Mouse (Mus musculus) MEL-GATA-1-ER (cell line): ENCODE data around the gene Frmd6.

ENCODE experiments used
- DNase-seq: peaks from one replicate; pipeline ENCODE4 v3.0.0-alpha.2; 2012; ENCODE audit warnings: low read depth; ENCODE audit errors: extremely low read depth

The Frmd6 gene

GRCm38 (mm10) chr12:70824729-70825650, at the start of gene Frmd6:
Gene Frmd6, plus strand, starts transcription at chr12:70825514.
- peak; percentile 55 for DNase-seq

GRCm38 (mm10) chr12:70775609-70776008, 49.7 kb upstream of the Frmd6 start:
- DNase-seq, result no peak

GRCm38 (mm10) chr12:70776683-70777082, 48.6 kb upstream of the Frmd6 start:
- DNase-seq, result no peak

GRCm38 (mm10) chr12:70777466-70777865, 47.8 kb upstream of the Frmd6 start:
- no peak for DNase-seq

- DNase-seq, result no peak
These were observed 47.4 kb upstream of the Frmd6 start for GRCm38 (mm10) chr12:70777866-70778265.

- DNase-seq, result no peak
These were observed 47.0 kb upstream of the Frmd6 start for GRCm38 (mm10) chr12:70778271-70778670.

GRCm38 (mm10) chr12:70778724-70779123, 46.6 kb upstream of the Frmd6 start:
- DNase-seq, result no peak

GRCm38 (mm10) chr12:70783049-70783448, 42.3 kb upstream of the Frmd6 start:
- DNase-seq, result no peak

GRCm38 (mm10) chr12:70783475-70784239, 41.7 kb upstream of the Frmd6 start:
- no peak for DNase-seq

GRCm38 (mm10) chr12:70784240-70784705, 41.0 kb upstream of the Frmd6 start:
- no peak for DNase-seq

GRCm38 (mm10) chr12:70789341-70789740, 36.0 kb upstream of the Frmd6 start:
- DNase-seq, result no peak

- DNase-seq, result no peak
These were observed 32.0 kb upstream of the Frmd6 start for GRCm38 (mm10) chr12:70793291-70793690.

GRCm38 (mm10) chr12:70794543-70795388, 30.5 kb upstream of the Frmd6 start:
- DNase-seq, result no peak

- no peak for DNase-seq
These were observed 30.0 kb upstream of the Frmd6 start for GRCm38 (mm10) chr12:70795389-70795711.

- DNase-seq, result no peak
These were observed 26.8 kb upstream of the Frmd6 start for GRCm38 (mm10) chr12:70798496-70798895.

GRCm38 (mm10) chr12:70799231-70800002, 25.9 kb upstream of the Frmd6 start:
- no peak for DNase-seq

GRCm38 (mm10) chr12:70800086-70800485, 25.2 kb upstream of the Frmd6 start:
- no peak for DNase-seq

GRCm38 (mm10) chr12:70801361-70801760, 24.0 kb upstream of the Frmd6 start:
- no peak for DNase-seq

- DNase-seq, result no peak
These were observed 21.8 kb upstream of the Frmd6 start for GRCm38 (mm10) chr12:70803494-70803893.

- DNase-seq, result no peak
These were observed 20.3 kb upstream of the Frmd6 start for GRCm38 (mm10) chr12:70804989-70805388.

- no peak for DNase-seq
These were observed 17.8 kb upstream of the Frmd6 start for GRCm38 (mm10) chr12:70807543-70807942.
